Mouse (Mus musculus): ENCODE measurements around the gene Gm17482.

- TF ChIP-seq POLR2A (IDR thresholded peaks at IDR 0.05; ENCODE audit: insufficient read depth, low read length) (no peak), CTCF (IDR thresholded peaks at IDR 0.05; ENCODE audit: low read depth, low read length) (no peak), EP300 (IDR thresholded peaks at IDR 0.05; ENCODE audit: insufficient read depth, low read depth, low read length) (no peak)
These were observed 63.4 kb downstream of the Gm17482 start for GRCm38 (mm10) chr6:115290561-115290960.
